Mouse (Mus musculus): Measurements from ENCODE around the gene Upk3a.

The Upk3a gene

DNA sequence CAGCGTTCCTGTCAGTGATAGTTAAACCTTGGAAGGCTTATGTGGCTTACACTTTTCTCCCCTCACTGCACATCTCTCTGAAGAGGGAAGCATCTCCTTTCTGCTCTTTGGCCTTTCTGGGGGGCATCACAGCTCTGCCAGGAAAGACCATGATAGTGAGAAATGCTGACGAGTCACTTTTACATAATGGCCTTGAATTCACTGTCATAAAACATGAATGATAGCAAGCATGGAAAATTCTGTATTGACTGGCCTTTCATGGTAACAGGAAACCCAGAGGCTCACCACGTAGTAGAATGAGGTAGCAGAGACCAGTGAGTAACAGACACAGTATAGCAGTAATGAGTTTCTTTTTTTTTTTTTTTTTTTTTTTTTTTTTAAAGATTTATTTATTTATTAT lies 37.2 kb downstream of the Upk3a start:
- no peak for DNase-seq

DNA sequence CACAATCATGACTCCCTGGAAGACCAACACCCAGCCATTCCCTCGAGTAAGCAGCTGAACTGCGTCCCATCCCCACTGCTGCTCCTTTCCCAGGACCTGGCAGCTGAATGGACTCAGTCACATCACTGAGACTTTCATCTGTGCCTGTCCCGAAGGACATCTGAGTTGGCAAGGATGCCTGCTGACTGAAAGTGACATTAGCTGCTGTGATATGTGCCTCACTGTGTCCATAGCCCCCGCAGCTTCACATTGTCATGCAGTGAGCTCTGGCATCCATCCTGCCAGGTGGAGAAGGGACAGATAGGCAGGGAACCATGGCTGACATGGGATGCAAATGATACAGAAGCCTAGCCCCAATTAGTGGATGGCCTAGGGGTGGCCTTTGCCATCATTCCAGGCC lies 38.2 kb downstream of the Upk3a start:
- no peak for DNase-seq

DNA sequence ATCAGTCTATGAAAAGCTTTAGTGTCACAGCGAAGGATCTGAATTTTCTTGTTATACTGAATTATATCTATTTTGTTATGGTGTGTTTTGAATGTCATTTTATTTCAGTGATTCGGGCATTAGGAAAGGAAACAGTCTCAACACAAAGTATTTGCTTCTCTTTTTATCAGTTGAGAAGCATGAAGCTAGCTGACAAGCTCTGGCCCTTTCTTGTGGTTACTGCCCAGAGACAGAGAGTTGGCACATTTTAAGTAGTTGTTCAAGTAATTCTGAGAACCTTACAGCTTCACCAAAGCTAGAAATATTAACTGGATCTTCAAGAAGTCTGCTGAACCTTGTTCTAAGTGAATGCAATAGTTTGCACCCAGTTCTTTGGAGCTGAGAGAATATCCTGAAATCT lies 46.5 kb downstream of the Upk3a start:
- DNase-seq, result no peak

DNA sequence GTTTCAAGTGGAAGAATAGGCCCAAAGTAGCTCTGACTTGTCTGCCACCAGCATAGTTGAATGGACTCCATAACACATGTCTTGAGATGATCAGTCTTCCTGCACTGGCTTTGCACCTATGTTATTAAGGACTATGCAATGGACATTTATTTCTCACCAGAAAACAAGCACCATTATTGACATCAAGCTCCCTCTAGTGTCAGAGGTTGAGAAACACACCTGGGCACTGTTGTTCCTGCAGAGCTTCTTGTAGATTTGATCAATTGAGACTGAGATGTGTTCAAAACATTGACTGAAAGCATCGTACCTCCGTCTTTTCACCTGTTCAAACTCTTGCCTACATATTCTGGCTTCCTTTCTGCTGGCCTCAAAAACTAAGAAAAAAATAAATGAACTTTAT lies 53.6 kb downstream of the Upk3a start:
- DNase-seq, result peak; percentile 44 to 60

All from cerebellum, postnatal 25 days (tissue).